Mouse (Mus musculus) C2C12 (cell line): ENCODE measurements around the gene Sart3.

Source experiments
- CEBPB ChIP-seq: IDR thresholded peaks from one replicate; pipeline ENCODE4 v1.6.1; 2011; ENCODE audit warnings: low read depth, mild to moderate bottlenecking, control low read depth, moderate library complexity
- CTCF ChIP-seq: IDR thresholded peaks from one replicate; pipeline ENCODE4 v1.5.1; 2011; ENCODE audit not compliant: control insufficient read depth, insufficient read depth, insufficient read length
- FOSL1 ChIP-seq: IDR thresholded peaks from one replicate; pipeline ENCODE4 v1.8.0; 2011; ENCODE audit warnings: mild to moderate bottlenecking, low read length; ENCODE audit not compliant: poor library complexity, insufficient read depth, severe bottlenecking
- MYOD1 ChIP-seq: IDR thresholded peaks from one replicate; pipeline ENCODE4 v1.6.1; 2011; ENCODE audit warnings: low read depth; ENCODE audit not compliant: control insufficient read depth, insufficient read length

DNA sequence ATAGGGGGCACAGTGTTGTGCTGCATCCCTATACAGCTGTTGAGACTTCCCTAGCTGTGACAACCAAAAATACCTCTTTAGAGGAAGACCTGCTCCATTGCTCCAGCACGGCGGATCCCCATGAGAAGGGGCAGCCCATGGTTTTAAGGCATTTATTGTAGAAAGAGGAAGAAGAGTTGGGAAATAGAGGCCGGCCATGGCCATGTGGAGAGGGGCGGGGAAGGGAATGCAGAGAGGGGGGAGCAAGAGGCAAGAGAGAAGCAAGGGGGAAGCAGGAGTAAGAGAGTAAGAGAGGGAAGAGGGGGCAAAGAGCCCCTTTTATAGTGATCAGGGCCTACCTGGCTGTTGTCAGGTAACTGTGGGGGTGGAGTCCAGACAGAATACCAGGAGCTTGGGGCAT, 37.8 kb upstream of the Sart3 start:
- no peak for TF ChIP-seq CTCF
- TF ChIP-seq FOSL1: no peak
- TF ChIP-seq MYOD1: no peak
- TF ChIP-seq CEBPB: no peak
